10 mouse cellular contexts compared by ENCODE assay signal in the genomic region with DNA sequence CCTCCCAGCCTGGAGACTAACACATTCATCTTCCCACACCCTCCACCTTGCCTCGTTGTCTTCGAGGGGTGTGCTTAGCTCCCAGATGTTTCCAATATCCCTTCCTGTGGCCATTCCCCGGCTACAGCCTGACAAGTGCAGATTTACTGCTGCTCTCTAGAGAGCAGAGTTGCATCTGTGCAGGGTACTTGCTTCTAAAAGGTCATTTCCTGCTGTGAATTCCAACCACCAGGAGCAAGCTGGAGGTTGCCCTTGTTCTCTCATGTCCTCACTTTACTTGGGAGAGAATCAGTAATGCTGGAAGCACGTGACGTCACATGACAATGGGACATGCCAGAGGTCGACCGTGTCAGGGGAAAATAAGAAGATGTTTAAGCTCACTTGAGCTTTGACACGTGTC.
A peak's percentile ranks its signal among the peaks of the same experiment; 100 is the strongest.
DNase-seq lines count a peak whose midpoint lies in the region; ATAC-seq and TF ChIP-seq lines count a peak whose summit lies in the region.
"Had no signal": no experiment of that assay in that cellular context is flagged by ENCODE, and none has a peak within 500 bp of the region (broad histone marks: within the 10 kb centered on the region; RNA-seq: fewer than 3 reads in every experiment).

No protein-coding gene starts in this region.

- H3K9ac ChIP-seq in lung, postnatal 0 days (replicated peaks; ENCODE audit: low read depth): no peak overlapping the region
- no peak overlapping the region for H3K9ac ChIP-seq in heart, embryonic 15.5 days
- H3K9ac ChIP-seq in stomach, postnatal 0 days (ENCODE audit: low read length): no peak overlapping the region
- H3K9ac ChIP-seq: hindbrain, embryonic 15.5 days had no signal

- peak; percentile 52 for ATAC-seq in lung, postnatal 0 days
- ATAC-seq in heart, embryonic 15.5 days (replicated peaks; ENCODE audit: insufficient number of reproducible peaks, insufficient read depth, low FRiP score, low read depth): no peak
- no peak for ATAC-seq in stomach, postnatal 0 days (ENCODE audit: low FRiP score, low TSS enrichment)
- ATAC-seq in inflammation-experienced regulatory T-cells, adult 6 months: no peak

- H3K27ac ChIP-seq in lung, postnatal 0 days (ENCODE audit: low read length): no peak overlapping the region
- 0 out of 2 replicates have a peak overlapping the region, but pooled peaks have one; percentile 35 for H3K27ac ChIP-seq in heart, embryonic 15.5 days
- H3K27ac ChIP-seq in stomach, postnatal 0 days (replicated peaks): no peak overlapping the region

- 30% methylated on average over 8 of the region's 8 CpGs for WGBS in lung, postnatal 0 days
- 20% methylated on average over 8 of the region's 8 CpGs for WGBS in heart, embryonic 15.5 days
- 34% methylated on average over 8 of the region's 8 CpGs for WGBS in stomach, postnatal 0 days

- no peak for TF ChIP-seq EP300 in lung, postnatal 0 days (IDR thresholded peaks at IDR 0.05)
- TF ChIP-seq EP300 in stomach, postnatal 0 days (optimal IDR thresholded peaks at IDR 0.05): no peak

- H3K36me3 ChIP-seq in lung, postnatal 0 days (ENCODE audit: insufficient read depth, low read length): no peaks in the 10 kb centered on the region
- H3K36me3 ChIP-seq in heart, embryonic 15.5 days: no peaks in the 10 kb centered on the region
- no peaks in the 10 kb centered on the region for H3K36me3 ChIP-seq in stomach, postnatal 0 days (ENCODE audit: control insufficient read depth, insufficient read depth, low read length)
- H3K36me3 ChIP-seq: G1E; hindbrain, embryonic 15.5 days had no signal

- no peak overlapping the region for H3K4me3 ChIP-seq in lung, postnatal 0 days (ENCODE audit: low read depth, low read length)
- no peak overlapping the region for H3K4me3 ChIP-seq in heart, embryonic 15.5 days
- no peak overlapping the region for H3K4me3 ChIP-seq in stomach, postnatal 0 days (ENCODE audit: low read depth, low read length)
- H3K4me3 ChIP-seq: hindbrain, embryonic 15.5 days had no signal

- no peak overlapping the region for H3K4me2 ChIP-seq in lung, postnatal 0 days (replicated peaks; ENCODE audit: low read depth, low read length)
- H3K4me2 ChIP-seq in heart, embryonic 15.5 days: no peak overlapping the region
- no peak overlapping the region for H3K4me2 ChIP-seq in stomach, postnatal 0 days (replicated peaks; ENCODE audit: low read depth)
- H3K4me2 ChIP-seq: hindbrain, embryonic 15.5 days had no signal

- peak; percentile 29 for DNase-seq in lung, postnatal 0 days (ENCODE audit: low spot score)
- no peak for DNase-seq in lung, adult 18-20 months
- peak; percentile 66 for DNase-seq in kidney, postnatal 10 days
- no peak for DNase-seq in stomach, postnatal 0 days (ENCODE audit: low spot score)
- no peak for DNase-seq in gastrocnemius, postnatal 4 days (ENCODE audit: low spot score in 2 of 2)
- DNase-seq in right cerebral cortex, postnatal 36 days (ENCODE audit: low spot score in 2 of 2): no peak

- H3K4me1 ChIP-seq in lung, postnatal 0 days (ENCODE audit: insufficient read depth, low read depth, low read length): peaks cover 3% of the 10 kb centered on the region; the same call in 1 of the 2 replicates
- H3K4me1 ChIP-seq in heart, embryonic 15.5 days (replicated peaks): peaks cover 27% of the 10 kb centered on the region
- no peaks in the 10 kb centered on the region; the same call in 1 of the 2 replicates for H3K4me1 ChIP-seq in stomach, postnatal 0 days (replicated peaks; ENCODE audit: control insufficient read depth, insufficient read depth)

- H3K27me3 ChIP-seq in lung, postnatal 0 days (replicated peaks; ENCODE audit: insufficient read depth, low read length): no peaks in the 10 kb centered on the region
- H3K27me3 ChIP-seq in heart, embryonic 15.5 days: no peaks in the 10 kb centered on the region
- no peaks in the 10 kb centered on the region for H3K27me3 ChIP-seq in stomach, postnatal 0 days (ENCODE audit: control insufficient read depth, insufficient read depth, low read length)
- H3K27me3 ChIP-seq: hindbrain, embryonic 15.5 days had no signal

- H3K9me3 ChIP-seq in lung, postnatal 0 days (ENCODE audit: low read length): no peaks in the 10 kb centered on the region
- H3K9me3 ChIP-seq in heart, embryonic 15.5 days (replicated peaks): no peaks in the 10 kb centered on the region
- no peaks in the 10 kb centered on the region for H3K9me3 ChIP-seq in stomach, postnatal 0 days (ENCODE audit: control insufficient read depth, low read length)
- H3K9me3 ChIP-seq: hindbrain, embryonic 15.5 days had no signal

- TF ChIP-seq CTCF in lung, postnatal 0 days (IDR thresholded peaks at IDR 0.05): peak; percentile 52
- TF ChIP-seq CTCF in stomach, postnatal 0 days (IDR thresholded peaks at IDR 0.05; ENCODE audit: low read depth): peak; percentile 57

Comparison
In these comparisons a context has a peak if more than half of its experiments do, and no peak if none do; other contexts are left out.
1. DNase-seq: peak in lung, postnatal 0 days (single experiment) and kidney, postnatal 10 days (single experiment); none in lung, adult 18-20 months (0 of 2), stomach, postnatal 0 days (single experiment), gastrocnemius, postnatal 4 days (0 of 2) and right cerebral cortex, postnatal 36 days (0 of 2).